Mouse (Mus musculus) brain, embryonic 14.5 days (tissue): ENCODE data around the gene Olfr952. TPM values are rescaled to one million over a fixed set of nuclear protein-coding genes. Genes with fewer than 3 reads are reported as not detected.

Source experiments
- DNase-seq: peaks from one replicate; pipeline ENCODE4 v3.0.0-alpha.2; 2011; ENCODE audit warnings: low read depth
- CTCF ChIP-seq: fragments of 200-500 bp; IDR thresholded peaks from 2 replicates; pipeline ENCODE4 v1.5.1; 2012; ENCODE audit warnings: inconsistent platforms, mild to moderate bottlenecking, moderate library complexity, borderline replicate concordance; ENCODE audit not compliant: insufficient read depth, insufficient read length; ENCODE audit errors: extremely low read depth
- POLR2A ChIP-seq: fragments of 200-500 bp; IDR thresholded peaks from 2 replicates; pipeline ENCODE4 v1.6.1; 2012; ENCODE audit warnings: mild to moderate bottlenecking, inconsistent platforms, borderline replicate concordance; ENCODE audit not compliant: poor library complexity, insufficient read depth, insufficient read length, severe bottlenecking; ENCODE audit errors: extremely low read depth
- polyA plus RNA-seq: library from polyadenylated mRNA; depleted of rRNA; stranded (reverse); fragments of >200 nt; gene quantifications from 2 replicates; pipeline ENCODE4 v1.2.3, GENCODE M21; 2012; rRNA removed

The Olfr952 gene
- not detected in 2 replicates for polyA plus RNA-seq

GRCm38 (mm10) chr9:39427048-39427447 is at the start of gene Olfr952:
Olfr952 (minus strand) TSS chr9:39427148.
- TF ChIP-seq POLR2A (no peak), CTCF (no peak)

DNA sequence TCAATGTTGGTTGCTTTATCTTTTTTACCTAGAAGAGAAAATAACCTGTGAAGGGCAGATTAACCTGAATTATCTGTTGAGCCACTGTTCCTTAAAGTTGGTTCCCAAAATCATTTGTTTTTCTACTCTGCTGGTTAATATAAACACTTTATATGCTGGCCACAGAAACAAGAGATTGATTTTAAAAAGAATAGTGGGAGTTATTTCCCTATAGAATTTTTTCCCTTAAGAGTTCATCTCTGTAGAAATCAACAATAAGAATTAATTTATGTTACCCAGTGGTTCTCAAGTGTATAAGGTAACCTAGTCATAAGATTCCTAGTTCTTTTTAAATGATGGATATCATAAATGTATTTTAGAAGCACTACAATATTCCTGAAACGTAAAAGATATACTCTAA is 44.9 kb upstream of the Olfr952 start, which contains the start of gene Olfr955:
TSS of gene Olfr955 (minus strand) at position 101 of the 400 bp plus-strand sequence.
- TF ChIP-seq CTCF (no peak), POLR2A (no peak)
- DNase-seq: no peak

More at GRCm38 (mm10) chr9:39427048-39427447, at the start of gene Olfr952:
- DNase-seq: no peak

- no peak for DNase-seq
Measured at GRCm38 (mm10) chr9:39456401-39456800, 29.5 kb upstream of the Olfr952 start, which contains the start of gene Olfr954. Olfr954 (plus strand) TSS chr9:39456701.

DNA sequence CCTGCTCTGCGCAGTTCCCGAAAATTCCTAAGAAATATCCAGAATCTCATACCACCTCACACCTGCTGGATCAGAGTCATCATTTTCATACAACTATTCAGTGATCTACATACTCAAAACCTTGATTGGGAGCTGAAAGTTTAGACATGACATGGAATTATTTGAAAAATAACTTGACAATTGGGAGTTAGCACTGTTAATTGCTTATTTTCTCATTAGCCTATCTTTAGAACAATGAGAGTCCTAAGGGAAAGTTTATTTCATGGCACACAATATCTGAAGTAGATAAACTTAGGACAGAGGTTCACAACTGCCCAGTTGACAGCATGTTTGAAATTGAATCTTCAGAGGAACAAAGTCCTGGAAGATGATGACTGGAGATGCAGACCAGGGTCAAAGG is 39.8 kb downstream of the Olfr952 start, which contains the start of gene Olfr951:
TSS of gene Olfr951 (plus strand) at position 301 of the 400 bp plus-strand sequence.
- TF ChIP-seq POLR2A: no peak
- no peak for TF ChIP-seq CTCF
- DNase-seq: no peak

More at GRCm38 (mm10) chr9:39456401-39456800, 29.5 kb upstream of the Olfr952 start, which contains the start of gene Olfr954:
- TF ChIP-seq CTCF: no peak
- TF ChIP-seq POLR2A: no peak

Other genes starting within 250 kb of the Olfr952 start
- not detected in 2 replicates for gene Olfr944, start 225.2 kb downstream of the Olfr952 start, polyA plus RNA-seq
- not detected in 2 replicates for gene Olfr1537, start 177.2 kb downstream of the Olfr952 start, polyA plus RNA-seq
- not detected in 2 replicates for gene Olfr945, start 150.3 kb downstream of the Olfr952 start, polyA plus RNA-seq
- gene Olfr948, start 101.1 kb downstream of the Olfr952 start, polyA plus RNA-seq: not detected in 2 replicates
- not detected in 2 replicates for gene Olfr951, start 39.7 kb downstream of the Olfr952 start, polyA plus RNA-seq
- not detected in 2 replicates for gene Olfr954, start 29.6 kb upstream of the Olfr952 start, polyA plus RNA-seq
- not detected in 2 replicates for gene Olfr955, start 44.8 kb upstream of the Olfr952 start, polyA plus RNA-seq
- gene Olfr44, start 66.8 kb upstream of the Olfr952 start, polyA plus RNA-seq: not detected in 2 replicates
- not detected in 2 replicates for gene Olfr957, start 88.7 kb upstream of the Olfr952 start, polyA plus RNA-seq
- not detected in 2 replicates for gene Olfr958, start 126.9 kb upstream of the Olfr952 start, polyA plus RNA-seq
- not detected in 2 replicates for gene Olfr959, start 148.4 kb upstream of the Olfr952 start, polyA plus RNA-seq
- gene AW551984, start 177.3 kb upstream of the Olfr952 start, polyA plus RNA-seq: 61.0 and 87.9 TPM in 2 replicates
- not detected in 2 replicates for gene Olfr148, start 183.5 kb upstream of the Olfr952 start, polyA plus RNA-seq
- not detected in 2 replicates for gene Olfr960, start 194.2 kb upstream of the Olfr952 start, polyA plus RNA-seq
- not detected in 2 replicates for gene Olfr961, start 217.9 kb upstream of the Olfr952 start, polyA plus RNA-seq
- not detected in 2 replicates for gene Olfr963, start 240.1 kb upstream of the Olfr952 start, polyA plus RNA-seq